Mouse (Mus musculus): ENCODE results near the gene Nr6a1.

DNA sequence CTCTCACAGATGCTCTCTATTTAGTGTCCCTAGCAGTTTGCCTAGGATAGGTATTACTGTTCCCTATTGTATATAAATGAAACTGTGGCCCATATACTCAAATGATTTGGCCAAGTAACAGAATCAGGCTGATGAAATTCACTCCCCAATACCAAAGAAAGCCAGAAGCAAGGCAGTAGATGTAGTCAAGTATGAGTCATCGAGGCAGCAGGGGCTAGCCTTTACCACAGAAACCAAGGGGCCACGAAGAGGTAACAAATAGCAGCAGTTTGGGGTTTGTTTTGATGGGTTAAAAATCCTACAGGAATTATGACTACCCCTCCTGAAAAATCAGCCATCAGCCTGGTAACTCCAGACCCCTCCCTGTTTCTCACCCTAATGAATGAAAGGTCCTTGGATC, 147.5 kb downstream of the Nr6a1 start:
- no peak for TF ChIP-seq CTCF (IDR thresholded peaks at IDR 0.05; ENCODE audit: extremely low read depth, insufficient read depth, insufficient read length, insufficient replicate concordance)
- TF ChIP-seq POLR2A (IDR thresholded peaks at IDR 0.05; ENCODE audit: low read depth, low read length), result no peak
